Mouse (Mus musculus) MN1 (cell line): ENCODE data around the gene Sgsm1.

ENCODE experiments used
- DNase-seq: peaks from one replicate; pipeline ENCODE4 v3.0.0-alpha.2; 2016; ENCODE audit warnings: low spot score

The Sgsm1 gene

DNA sequence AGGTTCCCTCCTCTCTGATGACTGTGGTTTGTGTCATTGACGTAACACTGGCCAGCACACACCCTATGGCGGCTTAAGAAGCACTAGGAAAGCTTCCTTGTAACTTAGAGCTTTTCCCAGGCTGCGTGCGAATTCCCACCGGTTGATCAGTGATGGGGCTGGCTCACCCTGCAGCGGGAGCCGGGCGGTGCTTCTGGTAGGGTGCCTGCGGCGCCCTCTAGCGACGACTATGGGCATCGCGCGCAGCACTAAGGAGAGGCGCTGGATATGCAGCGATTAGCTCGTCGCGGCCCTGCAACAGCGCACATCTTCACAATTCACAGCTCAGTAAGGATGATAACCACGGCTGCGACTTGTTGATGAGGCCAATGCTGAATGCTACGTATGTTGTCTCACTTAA lies 3.4 kb upstream of the Sgsm1 start:
- no peak for DNase-seq

DNA sequence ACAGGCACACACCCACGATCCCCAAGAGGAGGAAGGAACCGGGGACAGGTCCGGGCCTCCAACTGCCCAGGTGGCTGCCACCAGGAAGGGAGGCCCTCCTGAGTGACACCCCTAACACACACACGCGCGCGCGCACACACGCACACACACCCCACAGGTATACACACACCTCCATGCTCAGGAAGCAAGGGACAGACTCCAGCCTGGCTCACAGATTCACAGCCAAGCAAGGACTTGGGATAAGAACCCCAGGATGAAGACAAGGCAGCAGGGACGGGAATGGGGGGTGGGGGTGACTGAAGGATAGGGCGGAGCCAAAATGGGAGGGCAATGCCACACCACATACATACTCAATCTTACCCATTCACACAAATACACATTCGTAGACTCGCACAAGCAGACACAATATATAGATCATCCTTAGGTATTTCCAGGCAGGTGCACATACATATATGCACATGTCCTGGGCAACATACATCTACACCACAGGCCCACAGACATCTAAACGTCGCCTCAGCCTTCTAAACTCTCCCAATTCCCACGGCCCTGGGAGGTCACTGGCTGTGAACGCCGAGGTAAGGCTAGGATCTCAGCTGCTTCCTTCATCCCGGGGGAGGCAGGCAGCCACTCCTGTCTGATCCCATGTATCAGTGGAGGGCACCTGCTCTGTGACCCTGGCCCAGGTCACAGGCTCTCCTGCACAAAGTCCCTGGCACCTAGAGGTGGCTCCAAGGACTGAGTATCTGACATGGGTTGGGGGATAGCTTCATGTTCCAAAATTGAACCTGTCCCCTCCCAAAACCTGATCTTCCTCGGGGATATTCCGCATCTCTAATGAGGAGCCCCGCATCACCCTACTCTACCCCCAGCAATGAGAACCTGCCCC lies 852 bp downstream of the Sgsm1 start:
- DNase-seq: no peak

DNA sequence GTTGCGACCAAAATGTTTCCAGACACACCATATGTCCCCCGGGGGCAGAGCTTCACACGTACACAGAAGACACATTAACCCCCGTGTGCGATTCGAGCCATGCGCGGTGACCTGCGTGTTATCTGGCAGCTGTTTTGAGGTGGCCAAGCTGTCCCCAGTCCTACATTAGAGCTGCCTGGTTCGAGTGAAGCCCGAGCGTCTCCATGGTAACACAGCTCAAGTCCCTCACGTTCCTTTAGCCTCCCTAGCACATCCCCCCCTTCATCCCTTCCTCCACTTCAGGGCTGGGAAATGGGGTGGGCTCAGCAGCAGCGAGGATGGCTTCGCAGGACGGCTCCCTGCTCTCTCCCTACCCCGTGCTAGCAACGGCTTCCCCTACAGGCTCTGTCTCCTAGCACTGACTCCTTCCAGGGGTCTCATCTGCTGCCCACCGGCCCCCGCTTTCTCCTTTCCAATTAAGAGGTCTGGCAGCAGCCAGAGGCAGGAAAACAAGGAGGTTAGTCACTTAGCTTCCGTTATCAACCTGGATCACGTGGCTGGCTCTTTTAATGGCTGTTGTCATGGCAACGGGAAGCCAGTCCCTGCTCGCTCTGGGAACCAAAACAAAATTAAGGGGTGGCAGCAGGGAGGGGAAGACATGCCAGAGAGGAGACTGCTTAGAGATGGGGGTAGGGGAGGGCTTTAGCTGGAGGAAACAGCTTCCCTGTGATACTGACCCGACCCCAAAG lies 3.7 kb downstream of the Sgsm1 start:
- DNase-seq: peak; percentile 93

DNA sequence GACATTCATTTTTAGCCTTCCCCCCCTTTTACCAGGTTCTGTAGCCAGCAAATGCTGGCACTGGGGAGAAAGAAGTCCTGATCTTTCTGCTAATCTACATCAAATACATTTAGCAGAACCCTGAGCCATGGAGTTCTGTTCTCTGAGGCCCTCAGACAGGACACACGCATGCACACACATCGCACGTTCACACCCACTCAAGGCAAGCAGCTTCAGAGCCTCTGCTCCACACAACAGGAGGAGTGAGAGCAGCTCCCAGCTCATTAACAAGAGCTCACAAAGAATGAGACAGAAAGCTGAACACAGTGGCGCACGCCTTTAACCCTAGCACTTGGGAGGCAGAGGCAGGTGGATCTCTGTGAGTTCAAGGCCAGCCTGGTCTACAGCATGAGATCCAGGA lies 6.1 kb downstream of the Sgsm1 start:
- DNase-seq: no peak

DNA sequence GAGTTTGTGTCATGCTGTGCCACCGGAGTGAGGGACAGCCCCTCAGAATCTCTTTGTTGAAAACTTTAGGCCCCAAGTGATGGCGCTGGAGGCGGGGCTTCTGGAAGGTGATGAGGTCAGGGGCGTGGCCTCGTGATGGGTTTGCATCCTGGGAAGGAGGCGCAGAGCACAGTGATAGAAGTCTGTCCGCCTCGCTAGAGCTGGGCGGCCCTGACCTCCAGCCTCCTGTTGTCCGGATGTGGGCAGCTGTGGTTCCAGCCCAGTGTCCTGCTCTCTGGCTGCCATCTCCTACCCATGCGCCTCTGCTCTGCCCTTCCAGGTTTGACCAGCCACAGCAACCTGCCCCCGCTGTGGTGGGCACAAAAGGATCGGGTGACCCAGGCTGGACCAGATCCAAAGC lies 8.7 kb downstream of the Sgsm1 start:
- no peak for DNase-seq

DNA sequence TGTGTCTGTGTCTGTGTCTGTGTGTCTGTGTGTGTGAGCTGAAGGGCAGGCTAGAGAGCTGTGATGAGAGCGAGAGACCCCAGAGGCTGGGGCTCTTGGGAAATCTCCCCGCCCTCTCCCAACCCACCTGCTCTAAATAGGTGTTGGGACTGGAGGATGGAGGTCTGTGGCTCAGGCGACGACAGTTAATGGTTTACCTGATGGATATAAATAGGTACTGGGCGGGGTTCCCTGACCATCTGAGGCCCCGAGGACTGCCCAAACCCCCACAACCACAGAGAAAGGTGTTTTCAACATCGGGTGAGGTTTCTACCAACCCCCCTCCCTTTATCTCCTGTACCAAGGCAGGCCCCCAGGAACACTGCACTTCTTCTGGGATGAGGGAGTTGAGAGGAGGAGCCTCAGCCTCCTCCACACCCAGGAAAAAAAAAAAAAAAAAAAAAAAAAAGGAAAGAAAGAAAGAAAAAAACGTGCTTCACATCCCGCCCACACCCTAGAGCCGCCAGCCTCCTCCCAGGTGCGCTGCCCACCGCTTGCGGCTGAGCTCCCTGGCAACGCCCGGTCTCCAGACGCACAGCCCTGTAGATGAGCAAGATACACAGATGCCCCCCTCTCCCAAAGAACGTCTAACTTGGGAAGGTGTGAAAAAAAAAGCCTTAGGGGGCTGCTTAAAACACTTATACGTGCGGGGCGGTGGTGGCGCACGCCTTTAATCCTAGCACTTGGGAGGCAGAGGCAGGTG lies 10.3 kb downstream of the Sgsm1 start:
- no peak for DNase-seq

DNA sequence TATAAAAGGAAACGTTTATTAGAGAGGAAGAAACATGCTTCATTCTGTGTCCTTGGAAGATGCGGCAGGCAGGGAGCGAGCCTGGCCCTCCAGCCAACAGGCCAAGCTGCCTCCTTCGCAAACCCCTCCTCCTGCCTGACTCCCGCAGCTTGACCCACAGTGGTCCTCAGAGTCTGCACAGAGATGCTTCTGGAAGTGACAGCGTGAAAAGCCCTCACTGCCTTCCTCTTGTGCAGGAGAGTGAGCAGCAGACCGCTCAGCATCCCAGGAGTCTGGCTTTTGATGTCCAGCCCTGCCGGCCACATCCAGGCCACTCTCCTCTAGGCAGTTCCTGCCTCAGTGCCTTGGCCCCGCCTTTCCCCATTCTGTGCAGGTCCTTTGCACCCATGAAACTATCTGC lies 11.2 kb downstream of the Sgsm1 start:
- DNase-seq: no peak

DNA sequence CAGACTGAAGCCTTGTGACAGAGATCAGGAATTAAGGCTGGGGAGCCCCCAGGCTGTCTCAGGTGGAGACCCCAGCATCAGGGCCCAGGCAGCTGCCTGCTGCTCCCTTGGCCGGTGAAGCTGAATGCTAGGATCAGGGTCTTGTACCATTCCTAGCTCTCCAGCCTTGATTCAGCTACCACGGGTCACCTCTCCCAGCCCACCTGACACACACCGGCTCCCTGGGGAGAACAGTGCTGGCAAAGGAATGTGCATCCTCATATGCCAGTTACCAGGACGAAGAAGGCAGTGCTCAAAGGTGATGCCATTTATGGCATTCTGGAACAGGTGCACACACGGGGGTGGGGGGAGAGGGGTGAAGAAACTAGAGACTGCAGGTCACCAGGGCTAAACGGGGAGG lies 11.8 kb downstream of the Sgsm1 start:
- DNase-seq: no peak

DNA sequence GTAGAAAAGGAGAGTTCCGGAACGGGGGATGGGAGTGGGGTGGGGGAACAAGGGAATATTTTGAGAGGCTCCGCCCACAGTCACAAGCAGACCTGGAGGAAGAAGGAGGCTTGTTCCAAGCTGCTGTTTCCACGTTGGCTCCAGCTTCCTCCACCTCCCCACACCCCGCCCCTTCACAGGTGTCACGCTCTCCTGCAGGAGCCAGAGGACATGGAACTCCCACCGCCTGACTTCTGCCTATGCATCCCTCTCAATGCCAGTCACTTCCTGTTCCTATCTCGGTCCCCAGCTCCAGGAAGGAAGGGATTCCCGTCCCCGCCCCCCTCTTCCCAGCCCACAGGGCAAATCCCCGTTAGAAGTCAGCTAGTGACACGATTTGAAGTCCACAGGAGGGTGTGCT lies 12.5 kb downstream of the Sgsm1 start:
- DNase-seq: no peak

DNA sequence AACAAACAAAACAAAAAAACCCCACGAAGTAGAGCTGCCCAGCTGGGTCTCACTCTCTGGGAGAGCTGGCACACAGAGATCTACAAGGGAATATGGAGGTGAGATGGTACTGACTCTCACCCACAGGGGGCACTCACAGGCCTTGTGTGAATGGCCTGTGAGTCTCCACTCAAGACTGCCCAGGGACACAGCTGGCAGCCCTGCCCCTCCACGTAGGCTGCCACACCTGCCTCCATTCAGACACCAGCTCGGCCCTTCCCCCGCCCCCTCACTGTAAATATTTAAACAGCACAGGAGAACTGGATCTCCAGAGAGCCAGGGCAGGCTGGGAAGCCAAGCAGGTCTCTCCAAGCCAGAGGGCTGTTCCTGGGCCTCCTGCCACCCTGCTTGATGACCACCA lies 14.8 kb downstream of the Sgsm1 start:
- DNase-seq: peak; percentile 87

DNA sequence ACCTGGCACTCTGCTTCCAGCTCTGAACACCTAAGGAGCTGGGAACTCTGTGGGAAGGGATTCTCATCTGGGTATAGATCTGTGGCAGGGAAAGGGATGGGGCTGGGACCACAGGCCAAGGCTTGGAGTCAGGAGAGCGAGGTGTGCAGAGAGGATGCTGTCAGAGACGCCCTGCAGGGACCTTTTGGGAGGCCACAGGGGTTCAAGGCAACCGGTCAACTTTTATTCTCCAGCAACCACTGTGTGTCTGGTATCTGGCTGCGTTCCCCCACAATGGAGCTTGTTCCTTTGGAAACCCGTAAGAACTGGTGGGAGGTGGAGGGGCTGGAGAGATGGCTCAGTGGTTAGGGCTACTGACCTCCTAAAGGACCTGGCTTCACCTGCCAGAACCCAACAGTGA lies 16.0 kb downstream of the Sgsm1 start:
- no peak for DNase-seq

DNA sequence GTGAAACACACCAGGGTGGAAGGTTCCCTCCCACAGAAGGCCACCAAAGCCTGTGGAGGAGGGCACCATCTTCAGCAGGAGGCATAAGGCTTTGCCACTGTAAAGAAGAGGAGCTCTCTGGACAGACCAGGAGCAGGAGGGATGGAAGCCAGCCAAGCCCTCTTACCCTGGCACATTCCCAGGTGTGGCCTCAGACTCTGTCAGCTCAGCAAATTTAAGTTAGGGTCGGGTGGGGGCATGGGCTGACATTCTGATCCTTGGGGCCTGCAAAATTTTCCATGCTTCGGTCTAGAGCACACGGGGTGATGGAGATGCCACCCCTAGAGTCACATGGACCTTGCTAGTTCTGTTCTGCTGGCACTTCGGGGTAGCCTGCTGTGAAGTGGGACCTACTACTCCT lies 17.1 kb downstream of the Sgsm1 start:
- no peak for DNase-seq

DNA sequence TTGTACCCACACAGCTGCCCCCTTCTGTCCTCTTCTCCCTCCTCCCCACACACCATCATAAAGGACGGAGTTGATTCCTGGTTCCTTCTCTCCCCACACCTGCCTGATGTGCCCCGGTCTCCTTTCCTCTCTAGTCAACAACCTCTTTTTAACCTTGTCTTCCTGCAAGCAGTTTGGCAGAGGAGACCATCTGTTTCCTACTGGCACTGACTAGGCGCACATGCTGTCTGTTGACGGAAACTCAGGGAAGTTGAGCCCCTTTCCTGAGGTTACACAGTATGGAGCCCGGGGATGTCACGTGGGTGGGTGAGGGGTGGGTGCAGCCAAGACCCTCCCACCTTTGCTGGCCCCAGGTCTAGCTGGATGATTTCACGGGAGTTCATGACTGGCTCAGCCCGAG lies 17.8 kb downstream of the Sgsm1 start:
- no peak for DNase-seq

DNA sequence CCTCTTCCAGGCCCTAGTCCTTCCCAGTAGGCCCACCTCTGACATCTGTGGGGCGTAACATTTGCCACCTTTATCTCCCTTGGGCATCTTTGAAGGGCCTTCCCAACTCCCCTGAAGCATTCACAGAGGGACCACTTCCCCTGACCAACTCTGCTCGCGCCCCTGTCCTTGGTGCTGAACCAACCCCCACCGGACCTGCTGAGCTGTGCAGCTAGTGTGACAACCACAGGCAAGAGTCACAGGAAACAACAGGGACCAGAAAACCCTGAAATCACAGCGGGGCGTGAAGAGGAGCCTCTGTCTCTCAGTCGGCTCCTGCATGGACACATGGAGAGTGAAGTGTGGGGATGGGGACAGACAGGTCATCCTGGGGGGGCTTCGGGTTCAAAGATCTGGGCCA lies 18.4 kb downstream of the Sgsm1 start:
- DNase-seq: no peak

DNA sequence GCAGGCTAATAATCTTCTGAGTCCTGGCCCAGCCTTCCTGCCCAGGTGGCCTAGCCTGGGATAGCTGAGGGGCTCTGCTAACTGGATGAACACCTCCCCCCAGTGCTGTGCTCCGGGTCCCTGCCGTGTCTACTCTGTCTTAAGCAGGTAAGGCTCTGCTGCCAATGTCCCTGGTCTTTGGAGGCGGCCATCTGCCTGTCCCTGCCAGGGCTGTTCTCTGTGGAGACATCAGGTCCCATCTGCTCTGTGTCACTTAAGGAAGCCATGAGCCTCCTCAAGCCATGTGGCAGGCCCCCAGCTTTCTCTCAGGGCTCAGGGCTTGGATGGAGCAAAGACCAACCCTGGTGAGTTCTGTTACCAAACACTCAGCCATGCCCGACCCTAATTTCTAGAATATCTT lies 19.5 kb downstream of the Sgsm1 start:
- no peak for DNase-seq

DNA sequence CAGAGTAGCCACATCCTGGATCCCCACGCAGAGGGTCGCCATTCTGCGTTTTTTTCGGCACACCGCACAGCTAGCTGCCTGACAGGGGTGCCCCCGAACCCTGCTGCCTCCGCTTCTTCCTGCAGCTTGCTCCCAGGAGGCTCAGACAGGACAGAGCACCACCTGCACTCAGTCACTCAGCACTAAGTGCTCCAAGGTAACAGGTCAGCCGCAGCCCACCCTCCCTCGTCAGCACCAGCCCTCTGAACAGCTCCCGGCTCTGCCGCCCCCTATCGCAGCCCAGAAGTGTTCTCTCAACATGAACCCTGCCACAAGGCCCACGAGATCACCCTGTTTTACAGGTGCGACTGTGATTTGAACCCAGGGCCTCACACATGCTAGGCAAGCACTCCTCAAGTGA lies 20.4 kb downstream of the Sgsm1 start:
- no peak for DNase-seq

DNA sequence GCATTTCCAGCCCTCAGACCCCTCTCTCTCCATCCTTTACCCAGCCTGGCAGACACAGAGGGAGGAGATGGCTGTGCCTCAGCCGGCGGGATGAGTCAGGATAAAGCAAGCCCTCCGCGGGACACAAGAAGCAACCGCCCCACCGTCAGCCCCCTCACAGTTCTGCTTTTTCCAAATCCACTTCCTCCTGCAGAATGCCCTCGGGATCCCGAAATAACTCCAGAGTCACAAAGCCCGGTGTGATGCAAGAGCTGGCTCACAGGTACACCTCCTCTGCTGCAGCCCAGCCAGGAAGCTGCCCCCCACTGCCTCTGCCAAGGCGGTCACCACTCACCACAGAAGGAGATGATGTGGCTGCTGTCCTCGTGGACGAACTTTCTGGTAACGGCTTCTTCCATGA lies 22.1 kb downstream of the Sgsm1 start:
- DNase-seq: no peak

DNA sequence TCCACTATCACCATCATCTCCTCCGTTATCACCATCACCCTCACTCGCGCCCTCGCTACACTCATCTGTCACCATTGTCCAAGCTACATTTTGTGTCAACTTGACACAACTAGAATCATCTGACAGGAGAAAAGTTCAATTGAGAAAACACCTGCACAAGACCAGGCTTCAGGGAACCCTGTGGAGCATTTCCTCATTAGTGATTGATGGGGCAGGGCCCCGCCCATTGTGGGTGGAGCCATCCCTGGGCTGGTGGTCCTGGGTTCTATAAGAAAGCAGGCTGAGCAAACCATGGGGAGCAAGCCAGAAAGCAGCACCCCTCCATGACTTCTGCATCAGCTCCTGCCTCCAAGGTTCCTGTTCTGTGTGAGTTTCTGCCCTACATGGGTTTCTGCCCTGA lies 22.8 kb downstream of the Sgsm1 start:
- no peak for DNase-seq

DNA sequence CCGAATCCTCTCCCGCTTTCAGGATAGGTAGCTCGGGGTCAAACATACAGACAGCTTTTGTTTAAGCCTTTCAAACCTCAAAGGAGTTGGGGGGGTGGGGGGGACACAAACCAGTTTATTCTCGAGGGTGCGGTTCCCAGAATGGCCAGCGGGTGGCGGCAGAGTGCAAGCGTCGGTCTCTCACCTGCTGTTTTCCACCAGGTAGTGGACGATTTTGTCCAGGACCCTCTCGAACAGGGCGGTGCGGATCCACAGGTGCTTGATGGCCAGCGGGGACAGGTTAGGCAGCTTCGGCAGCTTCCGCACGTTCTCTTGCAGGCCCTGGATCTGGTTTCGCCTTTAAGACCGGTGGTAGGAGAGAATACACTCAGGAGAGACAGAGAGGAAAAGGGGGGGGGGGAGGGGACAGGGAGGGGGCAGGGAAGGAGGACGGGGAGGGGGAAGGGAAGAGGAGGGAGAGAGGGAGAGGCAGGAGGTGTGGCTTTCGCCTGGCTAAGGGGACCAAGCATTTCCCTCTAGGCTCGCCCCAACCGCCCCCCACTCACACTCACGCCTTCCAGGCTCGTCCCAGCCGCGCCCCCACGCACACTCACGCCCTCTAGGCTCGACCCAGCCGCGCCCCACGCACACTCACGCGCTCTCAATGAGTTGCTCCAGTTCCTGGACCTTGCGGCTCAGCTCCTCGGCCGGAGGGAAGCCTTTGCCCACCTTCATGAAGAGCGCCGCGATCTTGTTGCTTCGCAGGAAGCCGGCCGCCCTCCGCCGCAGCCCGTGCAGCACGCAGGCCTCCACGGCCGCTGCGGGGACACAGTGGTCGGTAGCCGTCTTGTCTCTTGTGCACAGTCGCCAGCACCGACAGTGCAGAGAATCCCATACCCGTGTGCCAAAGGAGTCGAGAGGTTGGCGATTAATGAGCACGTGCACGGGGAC lies 23.7 kb downstream of the Sgsm1 start:
- peak; percentile 50 for DNase-seq

DNA sequence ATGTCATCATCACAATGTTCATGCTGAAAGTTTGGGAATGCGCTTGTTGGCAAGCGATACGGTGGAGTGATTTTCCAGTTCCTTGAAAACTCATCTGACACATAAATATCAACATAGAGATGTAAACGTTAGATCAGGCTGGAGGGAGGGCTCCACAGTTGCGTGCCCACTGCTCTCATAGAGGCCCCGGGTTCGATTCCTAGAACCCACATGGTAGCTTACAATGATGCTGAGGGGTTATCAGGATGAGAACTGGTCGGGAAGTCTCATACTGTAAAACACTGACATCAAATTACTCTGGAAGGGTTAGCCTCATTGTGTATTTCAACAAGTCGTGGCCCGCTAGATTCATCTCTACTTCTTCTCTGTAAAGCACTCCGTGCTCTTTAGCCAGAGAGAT lies 24.5 kb downstream of the Sgsm1 start:
- DNase-seq: no peak

DNA sequence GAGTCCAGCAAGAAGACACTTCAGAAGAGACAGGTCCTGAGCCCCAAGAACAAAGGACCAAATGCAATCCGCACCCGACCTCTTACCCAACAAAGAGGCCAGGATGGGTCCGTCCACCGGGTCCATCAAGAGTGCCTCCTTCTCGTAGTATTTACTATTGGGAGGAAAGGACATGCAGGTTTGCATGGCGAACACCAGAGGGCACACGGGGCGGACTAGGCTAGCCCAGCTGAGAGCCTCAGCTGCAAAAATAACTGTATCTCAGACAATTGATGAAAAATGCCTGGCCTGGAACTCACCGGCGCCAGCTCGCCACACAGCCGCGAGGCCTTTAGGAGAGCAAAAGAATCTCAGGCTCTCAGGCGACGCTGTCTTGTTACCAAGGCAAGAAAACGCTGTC lies 25.0 kb downstream of the Sgsm1 start:
- no peak for DNase-seq

DNA sequence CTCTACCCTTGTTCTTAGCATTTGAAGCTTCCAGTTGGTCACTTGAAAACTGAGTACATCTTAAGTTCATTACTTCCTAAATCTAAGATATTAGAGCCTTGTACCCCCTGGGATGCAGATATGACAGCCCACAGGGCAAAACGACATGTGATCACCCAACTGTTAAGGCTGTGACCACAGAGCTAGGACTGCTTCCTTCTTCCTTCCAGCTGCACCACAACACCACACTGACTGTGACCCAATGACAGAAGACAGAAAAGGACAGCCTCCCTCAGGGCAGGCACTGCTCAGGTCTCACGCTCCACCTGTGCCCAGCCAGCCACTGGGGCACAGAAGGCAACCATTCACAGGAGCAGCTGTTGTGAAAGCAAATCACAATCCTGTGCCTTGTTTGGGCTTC lies 26.9 kb downstream of the Sgsm1 start:
- DNase-seq: no peak
